Mouse (Mus musculus) NIH3T3 (cell line): ENCODE results near the gene Crybb1.
A peak's percentile ranks its signal among the peaks of the same experiment; 100 is the strongest.

Experiments used
- DNase-seq: peaks from one replicate; pipeline ENCODE4 v3.0.0-alpha.2; 2012; ENCODE audit warnings: low read depth

Gene Crybb1

GRCm38 (mm10) chr5:112255426-112255825, at the start of gene Crybb1:
Gene Crybb1, plus strand, starts transcription at chr5:112255815.
- peak; percentile 52 for DNase-seq

GRCm38 (mm10) chr5:112206543-112207255, 48.9 kb upstream of the Crybb1 start:
- no peak for DNase-seq

GRCm38 (mm10) chr5:112208321-112208720, 47.3 kb upstream of the Crybb1 start:
- DNase-seq: peak; percentile 34

GRCm38 (mm10) chr5:112210104-112210503, 45.5 kb upstream of the Crybb1 start:
- DNase-seq: peak; percentile 84

- no peak for DNase-seq
Measured at GRCm38 (mm10) chr5:112211911-112212310, 43.7 kb upstream of the Crybb1 start.

GRCm38 (mm10) chr5:112212711-112213264, 42.8 kb upstream of the Crybb1 start:
- DNase-seq: no peak

- DNase-seq: no peak
Measured at GRCm38 (mm10) chr5:112213331-112214240, 42.0 kb upstream of the Crybb1 start.

GRCm38 (mm10) chr5:112214419-112214818, 41.2 kb upstream of the Crybb1 start:
- peak; percentile 63 for DNase-seq

GRCm38 (mm10) chr5:112215291-112215751, 40.3 kb upstream of the Crybb1 start:
- no peak for DNase-seq

GRCm38 (mm10) chr5:112215801-112216251, 39.8 kb upstream of the Crybb1 start:
- DNase-seq: no peak

- DNase-seq: no peak
Measured at GRCm38 (mm10) chr5:112216335-112216734, 39.3 kb upstream of the Crybb1 start.

GRCm38 (mm10) chr5:112217031-112217430, 38.6 kb upstream of the Crybb1 start:
- no peak for DNase-seq

- no peak for DNase-seq
Measured at GRCm38 (mm10) chr5:112218679-112219078, 36.9 kb upstream of the Crybb1 start.

GRCm38 (mm10) chr5:112219398-112219797, 36.2 kb upstream of the Crybb1 start:
- no peak for DNase-seq

- no peak for DNase-seq
Measured at GRCm38 (mm10) chr5:112220203-112220602, 35.4 kb upstream of the Crybb1 start.

GRCm38 (mm10) chr5:112225591-112225990, 30.0 kb upstream of the Crybb1 start:
- DNase-seq: no peak

GRCm38 (mm10) chr5:112227354-112227753, 28.3 kb upstream of the Crybb1 start:
- peak; percentile 43 for DNase-seq

- DNase-seq: no peak
Measured at GRCm38 (mm10) chr5:112227898-112228239, 27.7 kb upstream of the Crybb1 start.

- no peak for DNase-seq
Measured at GRCm38 (mm10) chr5:112228240-112229076, 27.2 kb upstream of the Crybb1 start.

- DNase-seq: no peak
Measured at GRCm38 (mm10) chr5:112235806-112236205, 19.8 kb upstream of the Crybb1 start.

- DNase-seq: no peak
Measured at GRCm38 (mm10) chr5:112236631-112237030, 19.0 kb upstream of the Crybb1 start.

GRCm38 (mm10) chr5:112237439-112237838, 18.2 kb upstream of the Crybb1 start:
- DNase-seq: no peak
